Mouse (Mus musculus) neutrophil, adult 65 days (primary cell): ENCODE results near the gene Senp6. TPM values are rescaled to one million over a fixed set of nuclear protein-coding genes. Genes with fewer than 3 reads are reported as not detected.

ENCODE experiments used
- total RNA-seq: library from RNA; stranded (reverse); gene quantifications from 2 replicates; pipeline ENCODE4 v1.2.4, GENCODE M21; 2023

Gene Senp6
- total RNA-seq = 104 and 157 TPM in 2 replicates

DNA sequence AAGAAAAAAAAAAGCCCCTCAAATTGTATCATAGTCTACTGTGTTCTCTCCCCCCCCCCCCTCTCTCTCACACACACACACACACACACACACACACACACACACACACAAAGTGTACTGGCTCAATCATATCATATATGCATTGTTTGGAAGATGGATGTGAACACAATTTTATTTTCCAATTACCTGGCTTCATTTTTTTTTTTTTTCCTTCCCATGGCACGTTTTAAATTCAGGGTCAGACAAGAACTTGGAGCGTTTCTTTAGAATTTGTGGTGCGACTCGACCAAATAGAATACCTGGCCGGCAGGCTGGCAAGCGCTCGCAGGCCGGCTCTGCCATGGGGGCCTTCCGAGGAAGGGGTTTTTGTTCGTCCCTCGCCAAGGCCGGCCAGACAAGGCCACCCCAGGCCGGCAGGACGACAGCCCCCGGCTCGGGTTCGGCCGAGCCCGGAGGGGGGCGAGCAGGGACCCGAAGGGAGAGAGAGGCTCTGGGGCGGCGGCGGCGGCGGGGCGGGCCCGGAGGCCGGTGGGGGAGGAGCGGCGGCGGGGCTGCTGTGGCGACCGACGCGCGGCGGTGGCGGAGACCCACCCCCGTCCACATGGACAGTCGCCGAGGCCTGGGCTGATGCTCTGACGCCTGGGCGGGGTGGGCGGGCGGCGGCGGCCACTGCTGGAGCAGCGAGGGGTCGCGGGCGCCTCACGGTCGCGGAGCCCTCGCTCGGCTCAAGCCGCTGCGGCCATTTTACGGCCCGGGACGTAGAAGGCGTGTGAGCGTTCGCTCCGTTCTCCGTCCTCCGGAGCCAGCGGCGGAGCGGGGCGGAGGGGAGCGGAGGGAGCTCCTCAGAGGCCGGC lies at the start of gene Senp6:
TSS of gene Senp6 (plus strand) at position 537 of the 854 bp plus-strand sequence.

DNA sequence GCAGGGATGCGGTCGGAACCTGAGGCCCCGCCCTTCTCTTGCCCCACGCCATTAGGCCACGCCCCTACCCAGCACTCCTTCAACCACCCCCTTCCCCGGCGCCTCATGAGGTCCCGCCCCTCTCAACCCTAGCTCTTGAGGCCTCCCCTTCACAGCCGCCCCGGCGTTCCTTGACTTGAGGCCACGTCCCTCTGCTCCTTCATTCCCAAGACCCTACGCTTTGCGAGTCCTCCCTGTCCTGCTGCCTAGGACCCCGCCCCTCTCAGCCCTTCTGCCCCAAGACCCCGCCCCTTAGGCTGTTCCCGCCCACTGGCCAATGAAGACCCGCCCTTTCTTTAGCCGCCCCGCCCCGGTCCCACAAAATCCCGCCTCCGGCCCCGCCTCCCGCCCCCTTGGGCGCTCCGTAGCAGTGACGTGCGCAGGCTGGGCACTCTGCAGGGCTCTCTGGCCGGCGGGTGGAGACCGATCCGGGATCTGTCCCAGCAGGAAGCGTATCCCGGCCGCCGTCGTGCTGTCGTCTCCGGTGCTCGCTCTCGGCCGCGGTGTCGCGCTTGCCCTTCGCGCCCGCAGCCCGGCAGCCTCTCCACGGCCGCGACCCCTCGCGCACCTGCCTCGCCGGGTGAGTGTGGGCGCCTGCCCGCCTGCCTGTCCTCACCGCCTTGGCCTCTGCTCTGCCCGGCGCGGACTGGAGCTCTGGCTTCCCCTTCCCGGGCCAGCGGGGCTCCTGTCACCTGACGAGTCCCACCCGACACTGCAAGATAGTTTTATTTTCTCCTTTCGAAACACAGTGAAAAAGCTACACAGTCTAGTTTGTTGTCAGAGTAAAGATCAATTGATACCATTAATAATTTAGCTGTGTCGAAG lies 98.1 kb downstream of the Senp6 start, which contains the start of gene Myo6:
TSS of gene Myo6 (plus strand) at position 421 of the 864 bp plus-strand sequence.

Other genes starting within 250 kb of the Senp6 start
- 0.13 TPM in 1 of 2 replicates, not detected in the other for gene Filip1, start 54.1 kb upstream of the Senp6 start, total RNA-seq
- gene Myo6, start 98.1 kb downstream of the Senp6 start, total RNA-seq = 1.8 and 2.7 TPM in 2 replicates